Mouse (Mus musculus): Measurements from ENCODE around the gene Esrra. TPM values are rescaled to one million over a fixed set of nuclear protein-coding genes. Genes with fewer than 3 reads are reported as not detected.

Gene Esrra
- polyA plus RNA-seq, 1 experiment from 2014 or later: 13.2 TPM

DNA sequence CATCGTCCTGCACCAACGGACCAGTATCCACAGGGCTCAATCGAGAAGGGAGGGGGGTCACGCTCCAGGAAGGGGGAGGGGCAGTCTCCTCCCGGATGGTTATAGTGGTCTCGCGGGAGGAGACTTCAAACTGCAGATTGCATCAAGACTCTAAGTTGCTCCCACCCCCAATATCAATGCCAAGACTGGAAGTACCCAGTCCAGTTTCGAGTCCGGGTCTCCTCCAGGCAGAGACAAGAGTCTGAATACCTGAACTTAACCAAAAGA lies 3.6 kb upstream of the Esrra start, which contains the start of gene Catsperz:
Gene Catsperz (minus strand): TSS at position 74 of the 267 bp plus-strand sequence.
- Histone ChIP-seq H3K4me3 (ENCODE audit: low read depth, low read length) (no peak within 1 kb of the TSS), H3K27me3 (ENCODE audit: control insufficient read depth, insufficient read depth, low read depth, low read length) (peaks cover 58% of the 10 kb centered on the region), H3K4me1 (ENCODE audit: control insufficient read depth, insufficient read depth, low read length) (peaks cover 14% of the 10 kb centered on the region), H3K36me3 (ENCODE audit: control insufficient read depth, insufficient read depth, low read length) (no peaks in the 10 kb centered on the region), H3K4me2 (ENCODE audit: low read length) (no peak within 1 kb of the TSS; the same call in 1 of the 2 replicates), H3K27ac (ENCODE audit: low read length) (no peak within 1 kb of the TSS), H3K9ac (ENCODE audit: low read depth, low read length) (no peak within 1 kb of the TSS), H3K9me3 (replicated peaks; ENCODE audit: control insufficient read depth, low read length, poor library complexity, severe bottlenecking) (no peaks in the 10 kb centered on the region)
- WGBS: 5% methylated on average over 9 of the region's 9 CpGs
- no peak for ATAC-seq

DNA sequence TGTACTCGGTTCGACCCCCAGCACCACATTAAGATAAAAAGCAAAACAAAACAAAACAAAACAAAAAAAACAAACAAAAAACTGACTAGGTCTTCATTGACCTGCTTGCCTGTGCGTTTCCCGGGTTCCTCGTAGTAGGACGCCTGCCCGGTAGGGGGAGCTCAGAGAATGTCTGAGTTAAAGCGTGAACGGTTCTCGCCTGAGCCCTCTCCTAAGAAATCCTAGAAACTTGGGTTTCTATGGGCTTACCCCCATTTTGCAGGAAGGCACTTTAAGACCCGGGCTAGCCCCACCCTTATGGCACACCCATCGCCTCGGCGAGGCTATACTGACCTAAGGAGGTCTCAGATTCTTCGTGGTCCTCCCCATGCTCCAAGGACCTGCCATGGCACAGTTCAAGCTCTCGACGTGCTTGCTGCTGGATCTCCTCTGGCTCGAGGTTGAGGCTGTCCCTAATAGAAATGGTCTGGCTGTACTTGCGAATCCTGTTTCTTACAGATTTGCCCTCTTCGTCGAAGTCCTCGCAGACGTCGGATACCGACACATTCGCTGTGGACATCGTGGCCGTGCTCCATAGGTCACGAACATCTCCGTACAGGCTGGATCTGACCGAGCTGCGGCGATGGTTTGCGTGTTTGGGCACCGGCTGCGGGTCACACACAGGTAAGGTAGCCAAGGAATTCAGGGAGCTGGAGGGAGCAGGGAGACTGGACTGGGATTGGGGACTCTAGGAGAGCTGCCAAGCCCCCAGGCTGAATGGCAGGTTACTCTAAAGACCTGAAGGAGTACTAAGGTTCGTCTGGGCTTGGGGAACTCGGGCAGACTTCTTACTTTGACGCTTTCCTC lies 3.1 kb upstream of the Esrra start:
- H3K27me3 ChIP-seq (ENCODE audit: control insufficient read depth, insufficient read depth, low read depth, low read length): peaks cover 54% of the 10 kb centered on the region
- H3K9me3 ChIP-seq (replicated peaks; ENCODE audit: control insufficient read depth, low read length, poor library complexity, severe bottlenecking): no peaks in the 10 kb centered on the region
- no peak overlapping the region for H3K27ac ChIP-seq (ENCODE audit: low read length)
- H3K4me2 ChIP-seq (ENCODE audit: low read length): no peak overlapping the region; the same call in 1 of the 2 replicates
- no peaks in the 10 kb centered on the region for H3K36me3 ChIP-seq (ENCODE audit: control insufficient read depth, insufficient read depth, low read length)
- H3K4me3 ChIP-seq (ENCODE audit: low read depth, low read length): no peak overlapping the region
- peaks cover 19% of the 10 kb centered on the region for H3K4me1 ChIP-seq (ENCODE audit: control insufficient read depth, insufficient read depth, low read length)
- WGBS: 4% methylated on average over 39 of the region's 39 CpGs
- ATAC-seq: no peak
- H3K9ac ChIP-seq (ENCODE audit: low read depth, low read length): no peak overlapping the region

DNA sequence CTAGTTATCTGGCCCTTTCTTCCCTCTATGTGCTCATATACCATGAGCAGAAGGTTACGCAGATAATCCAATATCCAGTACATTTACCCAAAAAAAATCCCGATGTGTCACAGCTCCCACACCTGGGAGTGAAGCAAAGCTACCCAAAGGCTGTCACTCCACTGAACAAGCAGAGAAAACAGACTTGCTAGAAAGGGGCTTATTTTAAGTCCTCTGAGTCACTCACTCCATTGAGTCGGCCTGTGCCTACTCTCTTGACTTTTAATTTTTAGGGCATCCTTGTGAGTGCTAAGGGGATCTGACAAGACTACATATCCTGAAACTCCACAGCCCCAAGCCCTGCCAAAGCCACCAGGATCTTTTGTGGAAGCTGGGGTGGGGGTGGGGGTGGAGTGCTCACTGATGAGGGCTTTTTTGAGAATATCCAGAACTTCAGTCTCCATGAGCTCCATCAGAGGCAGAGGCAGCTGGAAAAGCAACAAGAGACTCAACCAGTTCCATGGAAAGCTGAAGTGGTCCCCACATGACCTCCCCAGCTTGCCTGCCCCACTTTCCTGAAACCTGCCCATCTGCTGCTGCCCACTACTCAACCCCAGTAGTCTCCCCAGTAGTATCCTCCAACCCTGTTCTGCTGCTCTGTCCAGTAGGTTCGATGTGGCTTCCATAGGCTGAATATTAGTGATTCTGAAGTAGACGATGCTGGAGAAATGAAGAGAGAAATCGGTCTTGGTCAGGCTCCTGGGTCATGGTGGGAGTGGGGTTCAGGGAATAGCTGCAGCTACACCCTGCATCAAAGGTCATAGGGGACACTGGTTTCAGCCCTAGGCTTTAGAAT lies 1.5 kb upstream of the Esrra start:
- peak overlapping the region; percentile 90 for H3K4me2 ChIP-seq (ENCODE audit: low read length)

GRCm38 (mm10) chr19:6920741-6921636 lies 624 bp downstream of the Esrra start:
- peak; percentile 16 for ATAC-seq

More for the DNA sequence above, 1.5 kb upstream of the Esrra start:
- peaks cover 20% of the 10 kb centered on the region for H3K4me1 ChIP-seq (ENCODE audit: control insufficient read depth, insufficient read depth, low read length)
- H3K27me3 ChIP-seq (ENCODE audit: control insufficient read depth, insufficient read depth, low read depth, low read length): peaks cover 47% of the 10 kb centered on the region
- no peaks in the 10 kb centered on the region for H3K9me3 ChIP-seq (replicated peaks; ENCODE audit: control insufficient read depth, low read length, poor library complexity, severe bottlenecking)
- no peak overlapping the region for H3K27ac ChIP-seq (ENCODE audit: low read length)
- no peaks in the 10 kb centered on the region for H3K36me3 ChIP-seq (ENCODE audit: control insufficient read depth, insufficient read depth, low read length)
- H3K4me3 ChIP-seq (ENCODE audit: low read depth, low read length): peak overlapping the region; percentile 69
- no peak for ATAC-seq
- H3K9ac ChIP-seq (ENCODE audit: low read depth, low read length): no peak overlapping the region
- WGBS: 68% methylated on average over 6 of the region's 6 CpGs

GRCm38 (mm10) chr19:6919876-6920740 lies 1.5 kb downstream of the Esrra start:
- Histone ChIP-seq H3K4me1 (ENCODE audit: control insufficient read depth, insufficient read depth, low read length) (peaks cover 20% of the 10 kb centered on the region), H3K27me3 (ENCODE audit: control insufficient read depth, insufficient read depth, low read depth, low read length) (peaks cover 18% of the 10 kb centered on the region), H3K4me2 (ENCODE audit: low read length) (peak overlapping the region; percentile 90), H3K9me3 (replicated peaks; ENCODE audit: control insufficient read depth, low read length, poor library complexity, severe bottlenecking) (no peaks in the 10 kb centered on the region), H3K9ac (ENCODE audit: low read depth, low read length) (peak overlapping the region; percentile 39; the same call in 1 of the 2 replicates), H3K4me3 (ENCODE audit: low read depth, low read length) (peak overlapping the region; percentile 69), H3K27ac (ENCODE audit: low read length) (no peak overlapping the region), H3K36me3 (ENCODE audit: control insufficient read depth, insufficient read depth, low read length) (no peaks in the 10 kb centered on the region)
- ATAC-seq: no peak
- WGBS: 36% methylated on average over 8 of the region's 8 CpGs

More at GRCm38 (mm10) chr19:6920741-6921636, 624 bp downstream of the Esrra start:
- Histone ChIP-seq H3K4me1 (ENCODE audit: control insufficient read depth, insufficient read depth, low read length) (peaks cover 20% of the 10 kb centered on the region), H3K9me3 (replicated peaks; ENCODE audit: control insufficient read depth, low read length, poor library complexity, severe bottlenecking) (no peaks in the 10 kb centered on the region), H3K9ac (ENCODE audit: low read depth, low read length) (peak overlapping the region; percentile 79), H3K27ac (ENCODE audit: low read length) (peak overlapping the region; percentile 83), H3K36me3 (ENCODE audit: control insufficient read depth, insufficient read depth, low read length) (no peaks in the 10 kb centered on the region), H3K4me2 (ENCODE audit: low read length) (peak overlapping the region; percentile 90), H3K4me3 (ENCODE audit: low read depth, low read length) (peak overlapping the region; percentile 69), H3K27me3 (ENCODE audit: control insufficient read depth, insufficient read depth, low read depth, low read length) (peaks cover 27% of the 10 kb centered on the region)
- WGBS: under 1% methylated on average over 28 of the region's 48 CpGs

DNA sequence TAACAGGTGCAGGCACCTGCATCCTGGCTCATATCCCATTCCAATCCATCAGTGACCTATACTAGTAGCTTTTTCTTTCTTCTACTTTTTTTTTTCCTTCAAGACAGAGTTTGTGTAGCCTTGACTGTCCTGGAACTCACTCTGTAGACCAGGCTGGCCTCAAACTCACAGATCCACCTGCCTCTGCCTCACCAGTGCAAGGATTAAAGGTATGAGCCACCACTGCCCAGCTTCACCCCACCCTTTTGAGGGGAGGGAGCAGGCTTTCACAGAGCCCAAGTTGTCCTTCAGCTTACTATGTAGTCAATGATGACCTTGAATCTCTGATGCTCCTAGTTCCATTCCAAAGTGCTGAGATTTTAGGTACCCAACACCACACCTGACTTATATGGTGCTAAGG lies 2.2 kb downstream of the Esrra start:
- H3K27ac ChIP-seq (ENCODE audit: low read length): no peak overlapping the region
- no peak overlapping the region for H3K4me3 ChIP-seq (ENCODE audit: low read depth, low read length)
- peaks cover 12% of the 10 kb centered on the region for H3K27me3 ChIP-seq (ENCODE audit: control insufficient read depth, insufficient read depth, low read depth, low read length)
- peaks cover 20% of the 10 kb centered on the region for H3K4me1 ChIP-seq (ENCODE audit: control insufficient read depth, insufficient read depth, low read length)
- H3K9ac ChIP-seq (ENCODE audit: low read depth, low read length): 0 out of 2 replicates have a peak overlapping the region, but pooled peaks have one; percentile 39
- no peaks in the 10 kb centered on the region for H3K36me3 ChIP-seq (ENCODE audit: control insufficient read depth, insufficient read depth, low read length)
- no peak for ATAC-seq
- no peak overlapping the region for H3K4me2 ChIP-seq (ENCODE audit: low read length)
- H3K9me3 ChIP-seq (replicated peaks; ENCODE audit: control insufficient read depth, low read length, poor library complexity, severe bottlenecking): no peaks in the 10 kb centered on the region

DNA sequence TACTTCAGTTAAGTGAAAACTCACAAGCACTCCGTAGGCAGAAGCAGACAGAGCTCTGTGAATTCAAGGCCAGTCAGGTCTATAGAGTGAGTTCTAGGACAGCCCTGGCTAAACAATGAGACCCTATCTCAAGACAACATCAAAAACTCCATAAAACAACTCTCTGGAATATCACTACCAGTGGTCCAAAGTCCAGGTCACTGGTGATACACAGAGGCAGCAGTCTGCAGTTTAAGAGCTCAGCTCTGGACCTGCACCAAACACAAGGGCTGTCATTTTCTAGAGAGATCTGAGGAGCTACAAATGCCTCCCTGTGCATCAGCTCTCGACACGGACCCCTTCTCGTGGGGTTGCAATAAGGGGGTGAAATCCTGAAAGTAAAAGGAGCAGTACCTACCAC lies 3.3 kb downstream of the Esrra start:
- Histone ChIP-seq H3K9ac (ENCODE audit: low read depth, low read length) (no peak overlapping the region), H3K27me3 (ENCODE audit: control insufficient read depth, insufficient read depth, low read depth, low read length) (peaks cover 5% of the 10 kb centered on the region), H3K9me3 (replicated peaks; ENCODE audit: control insufficient read depth, low read length, poor library complexity, severe bottlenecking) (no peaks in the 10 kb centered on the region), H3K27ac (ENCODE audit: low read length) (no peak overlapping the region), H3K4me3 (ENCODE audit: low read depth, low read length) (no peak overlapping the region), H3K36me3 (ENCODE audit: control insufficient read depth, insufficient read depth, low read length) (peaks cover 3% of the 10 kb centered on the region; the same call in 1 of the 2 replicates), H3K4me2 (ENCODE audit: low read length) (no peak overlapping the region), H3K4me1 (ENCODE audit: control insufficient read depth, insufficient read depth, low read length) (peaks cover 20% of the 10 kb centered on the region)
- no peak for ATAC-seq
- WGBS: 89% methylated on average over 4 of the region's 4 CpGs

- no peak for ATAC-seq
- no peaks in the 10 kb centered on the region for H3K27me3 ChIP-seq (ENCODE audit: control insufficient read depth, insufficient read depth, low read depth, low read length)
- H3K36me3 ChIP-seq (ENCODE audit: control insufficient read depth, insufficient read depth, low read length): peaks cover 14% of the 10 kb centered on the region
- no peak overlapping the region for H3K4me2 ChIP-seq (ENCODE audit: low read length)
- H3K9ac ChIP-seq (ENCODE audit: low read depth, low read length): no peak overlapping the region; the same call in 1 of the 2 replicates
- peaks cover 15% of the 10 kb centered on the region for H3K4me1 ChIP-seq (ENCODE audit: control insufficient read depth, insufficient read depth, low read length)
- H3K9me3 ChIP-seq (replicated peaks; ENCODE audit: control insufficient read depth, low read length, poor library complexity, severe bottlenecking): no peaks in the 10 kb centered on the region
- WGBS: 91% methylated on average over 4 of the region's 4 CpGs
- H3K27ac ChIP-seq (ENCODE audit: low read length): no peak overlapping the region
- no peak overlapping the region for H3K4me3 ChIP-seq (ENCODE audit: low read depth, low read length)
Measured at GRCm38 (mm10) chr19:6916496-6916895, 5.1 kb downstream of the Esrra start.

All from midbrain, embryonic 16.5 days (tissue).